Mouse (Mus musculus) left cerebral cortex, postnatal 14 days (tissue): ENCODE measurements around the gene Slc3a2. TPM values are rescaled to one million over a fixed set of nuclear protein-coding genes. Genes with fewer than 3 reads are reported as not detected.

Source experiments
- DNase-seq, 2 experiments: peaks; one replicate each; pipeline ENCODE4 v3.0.0; 2021 to 2022; ENCODE audit warnings: low spot score in 2 of 2, mixed read lengths in 1 of 2
- intact Hi-C: fragments of 180-260 bp; cut with DNase I; formaldehyde crosslinking; loops from one replicate; pipeline ENCODE4 v1.15.1; 2025
- microRNA-seq, 2 experiments: library from miRNA; unstranded; fragments of <30 nt; microRNA quantifications; one replicate each; pipeline ENCODE4 v1.2.0; 2022
- total RNA-seq, 2 experiments: library from RNA; stranded (reverse); gene quantifications; 2 replicates each; pipeline ENCODE4 v1.2.3; 2021

The Slc3a2 gene
- total RNA-seq, 2 experiments from 2014 or later = 182 to 189 TPM

- DNase-seq = no peak
- intact Hi-C loops = no loop called here
Observed at GRCm38 (mm10) chr19:8679031-8679779, 44.0 kb downstream of the Slc3a2 start.

GRCm38 (mm10) chr19:8673336-8674063 lies 49.7 kb downstream of the Slc3a2 start:
- intact Hi-C loops = no loop called here
- DNase-seq = no peak

- no peak for DNase-seq
- intact Hi-C loops = no loop called here
Observed at GRCm38 (mm10) chr19:8672859-8673258, 50.3 kb downstream of the Slc3a2 start.

- intact Hi-C loops = no loop called here
- DNase-seq = peak; percentile 71 to 72
Observed at GRCm38 (mm10) chr19:8665746-8666145, 57.4 kb downstream of the Slc3a2 start.

- DNase-seq = peak; percentile 38 to 51
- intact Hi-C loops = no loop called here
Observed at GRCm38 (mm10) chr19:8664859-8665258, 58.3 kb downstream of the Slc3a2 start.

- intact Hi-C loops = loop anchor here (2.0 kb wide), 1 partner anchor 77 kb away; no protein-coding TSS in a partner anchor
- DNase-seq = peak; percentile 77 to 83
Observed at GRCm38 (mm10) chr19:8663911-8664421, 59.2 kb downstream of the Slc3a2 start.

- intact Hi-C loops = loop anchor here (2.0 kb wide), 1 partner anchor 77 kb away; no protein-coding TSS in a partner anchor
- peak in 1 of 2 experiments; percentile 68 for DNase-seq
Observed at GRCm38 (mm10) chr19:8663360-8663839, 59.8 kb downstream of the Slc3a2 start, which contains the start of gene Chrm1. Chrm1 (plus strand) TSS chr19:8663789.

GRCm38 (mm10) chr19:8662337-8662736 lies 60.8 kb downstream of the Slc3a2 start:
- intact Hi-C loops = loop anchor here (1.0 to 2.0 kb wide), 2 partner anchors 76 to 84 kb away; no protein-coding TSS in a partner anchor
- peak; percentile 89 to 96 for DNase-seq

GRCm38 (mm10) chr19:8661821-8662307 lies 61.3 kb downstream of the Slc3a2 start:
- peak; percentile 82 to 85 for DNase-seq
- intact Hi-C loops = loop anchor here (1.0 to 2.0 kb wide), 2 partner anchors 75 to 84 kb away; no protein-coding TSS in a partner anchor

Small RNAs within 50 kb of the gene (microRNA-seq; reads per million reads assigned to microRNA genes)
- 0 reads per million in 2 experiments for gene Mir6992

Other genes with a start within 250 kb of the Slc3a2 start
- 10 to 100 TPM; 22.1 to 23.8 TPM for gene Slc22a8, start 132.1 kb downstream of the Slc3a2 start, total RNA-seq
- gene Slc22a6, start 105.3 kb downstream of the Slc3a2 start, total RNA-seq = 1 to 10 TPM; 4.8 to 5.7 TPM
- gene Chrm1, start 59.6 kb downstream of the Slc3a2 start, total RNA-seq = 100 to 1,000 TPM; 148 to 165 TPM
- gene Wdr74, start 12.5 kb upstream of the Slc3a2 start, total RNA-seq = 10 to 100 TPM; 42.3 to 43.9 TPM
- not detected for gene 1700092M07Rik, start 17.3 kb upstream of the Slc3a2 start, total RNA-seq
- gene Stx5a, start 18.0 kb upstream of the Slc3a2 start, total RNA-seq = 10 to 100 TPM; 63.6 to 64.6 TPM
- gene Nxf1, start 33.7 kb upstream of the Slc3a2 start, total RNA-seq = 10 to 100 TPM; 61.9 to 73.6 TPM
- 10 to 100 TPM; 80.1 to 91.9 TPM for gene Tmem223, start 47.6 kb upstream of the Slc3a2 start, total RNA-seq
- gene Tmem179b, start 51.1 kb upstream of the Slc3a2 start, total RNA-seq = 10 to 100 TPM in 1 of 2 experiments, 1 to 10 TPM in 1; 8.9 to 10.9 TPM
- gene Taf6l, start 63.0 kb upstream of the Slc3a2 start, total RNA-seq = 10 to 100 TPM; 11.9 to 13.4 TPM
- 100 to 1,000 TPM; 108 to 110 TPM for gene Polr2g, start 75.2 kb upstream of the Slc3a2 start, total RNA-seq
- gene Zbtb3, start 79.2 kb upstream of the Slc3a2 start, total RNA-seq = 1 to 10 TPM; 4.2 to 5.1 TPM
- 10 to 100 TPM; 28.2 to 30.5 TPM for gene Ttc9c, start 96.0 kb upstream of the Slc3a2 start, total RNA-seq
- 10 to 100 TPM; 92.3 to 95.8 TPM for gene Hnrnpul2, start 96.6 kb upstream of the Slc3a2 start, total RNA-seq
- not detected for gene AC129217.1, start 106.4 kb upstream of the Slc3a2 start, total RNA-seq
- gene Bscl2, start 114.1 kb upstream of the Slc3a2 start, total RNA-seq = 100 to 1,000 TPM; 111 to 117 TPM
- gene Gng3, start 115.8 kb upstream of the Slc3a2 start, total RNA-seq = 100 to 1,000 TPM; 268 to 295 TPM
- under 1 TPM; 0.88 to 0.91 TPM for gene Lrrn4cl, start 127.4 kb upstream of the Slc3a2 start, total RNA-seq
- 10 to 100 TPM; 91.5 to 93.8 TPM for gene Ubxn1, start 148.1 kb upstream of the Slc3a2 start, total RNA-seq
- 10 to 100 TPM; 30.6 to 36.9 TPM for gene Uqcc3, start 157.6 kb upstream of the Slc3a2 start, total RNA-seq
- gene Lbhd1, start 160.4 kb upstream of the Slc3a2 start, total RNA-seq = 1 to 10 TPM; 4.0 to 4.3 TPM
- gene Gm49403, start 160.6 kb upstream of the Slc3a2 start, total RNA-seq = not detected
- gene 1810009A15Rik, start 165.5 kb upstream of the Slc3a2 start, total RNA-seq = 10 to 100 TPM; 15.9 to 22.2 TPM
- gene Gm49416, start 165.6 kb upstream of the Slc3a2 start, total RNA-seq = 1 to 10 TPM; 2.4 to 4.3 TPM
- gene Ints5, start 169.6 kb upstream of the Slc3a2 start, total RNA-seq = 10 to 100 TPM; 23.0 to 23.4 TPM
- gene Ganab, start 174.7 kb upstream of the Slc3a2 start, total RNA-seq = 100 to 1,000 TPM in 1 of 2 experiments, 10 to 100 TPM in 1; 97.6 to 104 TPM
- gene B3gat3, start 197.0 kb upstream of the Slc3a2 start, total RNA-seq = 100 to 1,000 TPM; 134 to 142 TPM
- 1 to 10 TPM; 3.5 to 4.0 TPM for gene Rom1, start 206.0 kb upstream of the Slc3a2 start, total RNA-seq
- gene Eml3, start 206.2 kb upstream of the Slc3a2 start, total RNA-seq = 1 to 10 TPM; 7.4 to 9.0 TPM
- gene Mta2, start 218.5 kb upstream of the Slc3a2 start, total RNA-seq = 10 to 100 TPM; 48.6 to 50.3 TPM
- 10 to 100 TPM; 16.7 to 16.8 TPM for gene Tut1, start 230.5 kb upstream of the Slc3a2 start, total RNA-seq
- 100 to 1,000 TPM; 188 to 198 TPM for gene Eef1g, start 243.7 kb upstream of the Slc3a2 start, total RNA-seq